Comparison of ENCODE assay signal across 18 mouse cellular contexts in genomic region chr4:82730248-82730887, GRCm38 (mm10). TPM values are rescaled to one million over a fixed set of nuclear protein-coding genes. Genes with fewer than 3 reads are reported as not detected.
DNase-seq lines count a peak whose midpoint lies in the region; ATAC-seq and TF ChIP-seq lines count a peak whose summit lies in the region.
"Had no signal": no experiment of that assay in that cellular context is flagged by ENCODE, and none has a peak within 500 bp of the region (broad histone marks: within the 10 kb centered on the region; RNA-seq: fewer than 3 reads in every experiment).

No protein-coding gene starts in this region.

- no peak for TF ChIP-seq POLR2A in brain, embryonic 14.5 days (IDR thresholded peaks at IDR 0.05; ENCODE audit: borderline replicate concordance, extremely low read depth, insufficient read depth, insufficient read length, poor library complexity, severe bottlenecking)

- peaks cover 20% of the 10 kb centered on the region for H3K4me1 ChIP-seq in forebrain, embryonic 13.5 days
- no peaks in the 10 kb centered on the region for H3K4me1 ChIP-seq in hindbrain, embryonic 14.5 days (replicated peaks; ENCODE audit: control insufficient read depth, insufficient read depth, low read length)
- no peaks in the 10 kb centered on the region for H3K4me1 ChIP-seq in midbrain, embryonic 14.5 days (ENCODE audit: control insufficient read depth, insufficient read depth, low read length)
- H3K4me1 ChIP-seq: heart, embryonic 15.5 days; liver, embryonic 15.5 days had no signal

- TF ChIP-seq CTCF in brain, embryonic 14.5 days (IDR thresholded peaks at IDR 0.05; ENCODE audit: borderline replicate concordance, extremely low read depth, insufficient read depth, insufficient read length) = no peak

- H3K9me3 ChIP-seq in forebrain, embryonic 13.5 days (replicated peaks) = no peaks in the 10 kb centered on the region
- H3K9me3 ChIP-seq in hindbrain, embryonic 14.5 days (ENCODE audit: control insufficient read depth, low read length) = no peaks in the 10 kb centered on the region
- no peaks in the 10 kb centered on the region for H3K9me3 ChIP-seq in midbrain, embryonic 14.5 days (ENCODE audit: control insufficient read depth, low read length)
- H3K9me3 ChIP-seq: heart, embryonic 15.5 days; limb, embryonic 12.5 days; liver, embryonic 15.5 days had no signal

- no peak overlapping the region for H3K4me2 ChIP-seq in forebrain, embryonic 13.5 days
- H3K4me2 ChIP-seq in hindbrain, embryonic 14.5 days (replicated peaks) = no peak overlapping the region
- no peak overlapping the region for H3K4me2 ChIP-seq in midbrain, embryonic 14.5 days (ENCODE audit: low read length)
- H3K4me2 ChIP-seq: heart, embryonic 15.5 days; limb, embryonic 12.5 days; liver, embryonic 15.5 days had no signal

- H3K27me3 ChIP-seq in forebrain, embryonic 13.5 days = no peaks in the 10 kb centered on the region
- H3K27me3 ChIP-seq in hindbrain, embryonic 14.5 days (ENCODE audit: control insufficient read depth, insufficient read depth, low read length) = no peaks in the 10 kb centered on the region
- no peaks in the 10 kb centered on the region for H3K27me3 ChIP-seq in midbrain, embryonic 14.5 days (ENCODE audit: control insufficient read depth, insufficient read depth, low read length)
- H3K27me3 ChIP-seq: heart, embryonic 15.5 days; limb, embryonic 12.5 days; liver, embryonic 15.5 days had no signal

- 22% methylated on average over 5 of the region's 5 CpGs for WGBS in forebrain, embryonic 13.5 days
- WGBS in hindbrain, embryonic 14.5 days = 18% methylated on average over 5 of the region's 5 CpGs
- WGBS in midbrain, embryonic 14.5 days = 13% methylated on average over 5 of the region's 5 CpGs

- H3K4me3 ChIP-seq in forebrain, embryonic 13.5 days = no peak overlapping the region
- H3K4me3 ChIP-seq in hindbrain, embryonic 14.5 days (replicated peaks; ENCODE audit: low read length) = no peak overlapping the region
- no peak overlapping the region for H3K4me3 ChIP-seq in midbrain, embryonic 14.5 days (replicated peaks; ENCODE audit: low read depth, low read length)
- H3K4me3 ChIP-seq: erythroblast, embryonic 14.5 days; gastrocnemius, adult 2 months; heart, embryonic 15.5 days; left cerebral cortex, adult 2 months; limb, embryonic 12.5 days; liver, embryonic 15.5 days had no signal

- 0 out of 2 replicates have a peak, but pooled peaks have one; percentile 53 for ATAC-seq in forebrain, embryonic 13.5 days
- peak; percentile 57; the same call in 1 of the 2 replicates for ATAC-seq in hindbrain, embryonic 14.5 days (ENCODE audit: low FRiP score)
- ATAC-seq in midbrain, embryonic 14.5 days (ENCODE audit: low FRiP score, low TSS enrichment) = no peak
- no peak for ATAC-seq in frontal cortex, adult (ENCODE audit: low TSS enrichment)
- ATAC-seq: inflammation-experienced regulatory T-cells, adult 6 months had no signal

- peak overlapping the region; percentile 65 for H3K27ac ChIP-seq in forebrain, embryonic 13.5 days
- peak overlapping the region; percentile 63; the same call in 1 of the 2 replicates for H3K27ac ChIP-seq in hindbrain, embryonic 14.5 days
- 0 out of 2 replicates have a peak overlapping the region, but pooled peaks have one; percentile 14 for H3K27ac ChIP-seq in midbrain, embryonic 14.5 days (replicated peaks; ENCODE audit: low read depth, low read length)
- H3K27ac ChIP-seq: gastrocnemius, adult 2 months; heart, embryonic 15.5 days; left cerebral cortex, adult 2 months; limb, embryonic 12.5 days; liver, embryonic 15.5 days had no signal

- no peak overlapping the region for H3K9ac ChIP-seq in forebrain, embryonic 13.5 days
- no peak overlapping the region for H3K9ac ChIP-seq in hindbrain, embryonic 14.5 days
- no peak overlapping the region for H3K9ac ChIP-seq in midbrain, embryonic 14.5 days (replicated peaks; ENCODE audit: low read length)
- H3K9ac ChIP-seq: heart, embryonic 15.5 days; limb, embryonic 12.5 days; liver, embryonic 15.5 days had no signal

- H3K36me3 ChIP-seq in forebrain, embryonic 13.5 days (ENCODE audit: poor library complexity, severe bottlenecking) = no peaks in the 10 kb centered on the region
- no peaks in the 10 kb centered on the region for H3K36me3 ChIP-seq in hindbrain, embryonic 14.5 days (replicated peaks; ENCODE audit: control insufficient read depth, insufficient read depth)
- no peaks in the 10 kb centered on the region for H3K36me3 ChIP-seq in midbrain, embryonic 14.5 days (ENCODE audit: control insufficient read depth, insufficient read depth, low read length)
- H3K36me3 ChIP-seq: heart, embryonic 15.5 days; limb, embryonic 12.5 days; liver, embryonic 15.5 days had no signal

- peak; percentile 72 for DNase-seq in brain, embryonic 14.5 days (ENCODE audit: low read depth)
- DNase-seq in hindbrain, embryonic 14.5 days (ENCODE audit: low spot score) = no peak
- peak; percentile 26 for DNase-seq in midbrain, embryonic 14.5 days
- no peak for DNase-seq in thymus, postnatal 4 days
- DNase-seq in spleen, postnatal 36 days (ENCODE audit: low spot score in 2 of 2) = no peak
- DNase-seq: adrenal gland, adult 2 months; cerebellum, adult 8-10 months; gastrocnemius, adult 2 months; heart, adult 18-20 months; right cerebral cortex, postnatal 25 days had no signal

RNA-seq across cellular contexts. Expression of gene Nfib, which starts 24.8 kb away (rescaled TPM):
- polyA plus RNA-seq in brain, embryonic 14.5 days (2012; rRNA removed) = 69.3 and 78.5 TPM in 2 replicates
- polyA plus RNA-seq in forebrain, embryonic 13.5 days (2015; fragmentation: Nextera tagmentation; extraction: Ambion mirVana) = 170 and 204 TPM in 2 replicates
- 75.7 and 90.8 TPM in 2 replicates for polyA plus RNA-seq in hindbrain, embryonic 14.5 days (2014; fragmentation: Nextera tagmentation; extraction: Ambion mirVana)
- 64.4 and 72.0 TPM in 2 replicates for polyA plus RNA-seq in midbrain, embryonic 14.5 days (2014; fragmentation: Nextera tagmentation; extraction: Ambion mirVana)
- polyA plus RNA-seq: erythroblast, embryonic 14.5 days had no signal

Comparison
In these comparisons a context has a peak if more than half of its experiments do, and no peak if none do; other contexts are left out.
1. DNase-seq: peak in brain, embryonic 14.5 days (single experiment) and midbrain, embryonic 14.5 days (single experiment); none in hindbrain, embryonic 14.5 days (single experiment), thymus, postnatal 4 days (single experiment) and spleen, postnatal 36 days (0 of 2).
2. ATAC-seq: peak in forebrain, embryonic 13.5 days (single experiment) and hindbrain, embryonic 14.5 days (single experiment); none in midbrain, embryonic 14.5 days (single experiment) and frontal cortex, adult (single experiment).
3. H3K27ac ChIP-seq: peak in every context shown above with its lines; median percentile 65 in forebrain, embryonic 13.5 days; 63 in hindbrain, embryonic 14.5 days; 14 in midbrain, embryonic 14.5 days.